Mouse (Mus musculus) urinary bladder, adult 2 months (tissue): ENCODE measurements around the gene Slc38a5. TPM values are rescaled to one million over a fixed set of nuclear protein-coding genes. Genes with fewer than 3 reads are reported as not detected.

Source experiments
- DNase-seq: peaks from one replicate; pipeline ENCODE4 v3.0.0; 2022; ENCODE audit warnings: low spot score
- polyA plus RNA-seq: library from polyadenylated mRNA; depleted of rRNA; stranded (reverse); fragments of >200 nt; gene quantifications from 2 replicates; pipeline ENCODE4 v1.2.3, GENCODE M21; 2012; rRNA removed

Slc38a5 gene
- 2.1 and 2.9 TPM in 2 replicates for polyA plus RNA-seq

DNA sequence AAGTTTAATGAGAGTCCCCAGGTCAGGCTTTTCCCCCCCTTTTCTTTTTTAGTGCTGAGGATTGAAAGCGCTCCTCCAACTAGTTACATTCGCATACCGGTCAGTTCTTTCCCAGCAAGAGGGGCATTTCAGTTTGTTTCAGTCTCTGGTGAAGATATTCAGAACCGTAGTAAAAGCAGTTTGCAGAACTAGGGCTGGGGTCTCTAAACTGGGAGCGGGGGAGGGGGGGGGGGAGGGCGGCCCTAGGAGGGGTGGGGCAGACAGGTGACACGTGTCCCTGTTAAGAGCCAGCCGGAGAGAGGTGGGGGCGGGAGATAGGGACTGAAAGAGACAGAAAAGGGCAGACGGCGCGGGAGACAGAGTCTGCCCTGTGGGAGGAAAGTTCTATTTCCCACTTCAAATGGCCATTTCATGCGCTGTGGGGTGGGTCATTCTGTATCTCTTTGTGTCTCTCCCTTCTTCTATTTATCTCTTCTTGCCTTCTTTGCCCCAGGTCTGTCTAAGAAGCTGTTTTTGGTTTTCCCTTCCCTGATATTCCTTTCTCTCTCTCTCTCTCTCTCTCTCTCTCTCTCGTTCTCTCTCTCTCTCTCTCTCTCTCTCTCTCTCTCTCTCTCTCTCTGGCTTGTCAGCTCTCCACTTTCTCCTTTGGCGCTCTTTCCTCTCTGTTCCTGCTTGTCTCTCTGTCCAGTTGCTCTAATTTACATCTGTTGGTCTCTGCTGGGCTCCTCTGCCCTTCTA is at the start of gene Slc38a5:
TSS of gene Slc38a5 (plus strand) at position 51 of the 738 bp plus-strand sequence.
- no peak for DNase-seq

DNA sequence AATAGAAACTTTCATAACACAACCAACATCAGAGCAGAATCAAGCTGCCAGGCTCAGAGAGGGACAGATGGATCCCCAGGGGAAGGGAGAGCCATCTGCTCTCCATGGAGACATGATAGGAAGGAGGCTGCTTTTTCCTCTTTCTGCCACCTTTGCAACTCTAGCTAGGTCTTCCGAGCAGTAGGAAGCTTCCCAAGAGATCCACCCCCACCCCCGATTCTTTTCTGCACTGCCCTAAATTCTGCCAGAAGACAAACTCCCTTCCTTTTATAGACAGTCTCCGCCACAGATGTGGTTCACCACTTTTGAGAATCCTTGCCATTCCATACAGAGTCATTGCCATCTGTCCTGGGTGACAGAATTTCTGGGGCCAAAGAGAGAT is 48.6 kb upstream of the Slc38a5 start:
- no peak for DNase-seq

DNA sequence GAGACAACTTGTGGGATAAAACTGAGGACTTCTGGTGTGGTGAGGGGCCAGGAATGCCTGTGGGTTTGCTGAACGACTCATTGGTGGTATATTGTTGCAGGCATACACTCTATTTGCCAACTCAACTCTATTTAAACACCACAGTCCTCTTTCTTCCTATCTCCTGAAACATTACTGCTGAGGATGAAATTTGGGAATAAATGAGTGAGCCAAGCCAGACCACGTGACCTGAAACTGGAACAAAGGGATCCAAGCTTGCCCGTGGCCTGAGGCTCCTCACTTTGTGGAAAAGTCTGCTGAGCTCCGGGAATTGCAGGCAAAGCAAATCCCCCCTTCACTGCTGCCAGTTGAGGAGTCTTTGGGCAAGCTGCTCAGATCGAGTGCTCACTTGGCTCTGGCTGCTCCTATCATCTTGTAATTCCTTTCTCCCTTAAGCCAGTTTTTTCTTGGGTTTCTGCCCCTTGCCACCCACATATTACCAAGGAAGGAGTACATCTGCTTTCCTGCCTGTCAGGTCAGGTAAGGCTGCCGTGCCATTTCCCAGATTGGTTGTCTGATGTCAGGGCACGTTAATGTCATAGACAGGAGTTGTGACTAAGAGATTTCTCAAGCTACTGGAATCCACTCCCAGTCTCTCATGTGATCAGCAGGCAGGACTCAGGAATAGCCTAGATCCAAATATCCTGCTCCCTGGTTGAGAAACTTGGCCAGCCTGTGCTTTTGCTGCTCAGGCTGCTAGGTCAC is 48.1 kb upstream of the Slc38a5 start:
- no peak for DNase-seq

- DNase-seq, result no peak
Measured at GRCm38 (mm10) chrX:8223473-8223872, 47.5 kb upstream of the Slc38a5 start.

GRCm38 (mm10) chrX:8230272-8230671 is 40.7 kb upstream of the Slc38a5 start:
- no peak for DNase-seq

DNA sequence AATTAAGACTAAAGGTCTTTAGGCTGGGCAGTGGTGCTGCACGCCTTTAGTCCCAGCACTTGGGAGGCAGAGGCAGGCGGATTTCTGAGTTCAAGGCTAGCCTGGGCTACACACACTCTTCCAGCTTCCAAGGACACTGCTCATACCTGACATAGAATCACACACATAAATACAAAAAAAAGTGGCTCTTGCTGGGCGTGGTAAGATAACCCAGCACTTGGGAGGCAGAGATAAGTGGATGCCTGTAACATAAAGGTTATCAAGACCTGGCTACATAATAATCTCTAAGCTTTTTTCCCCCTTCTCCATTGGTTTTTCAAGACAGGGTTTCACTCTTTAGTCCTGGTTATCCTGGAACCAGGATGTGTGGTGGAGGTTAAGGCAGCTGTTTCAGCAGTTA is 37.3 kb upstream of the Slc38a5 start:
- no peak for DNase-seq

- DNase-seq, result no peak
Measured at GRCm38 (mm10) chrX:8236704-8237103, 34.2 kb upstream of the Slc38a5 start.

GRCm38 (mm10) chrX:8238804-8239395 is 32.0 kb upstream of the Slc38a5 start:
- DNase-seq, result no peak

GRCm38 (mm10) chrX:8247680-8248079 is 23.3 kb upstream of the Slc38a5 start:
- no peak for DNase-seq

DNA sequence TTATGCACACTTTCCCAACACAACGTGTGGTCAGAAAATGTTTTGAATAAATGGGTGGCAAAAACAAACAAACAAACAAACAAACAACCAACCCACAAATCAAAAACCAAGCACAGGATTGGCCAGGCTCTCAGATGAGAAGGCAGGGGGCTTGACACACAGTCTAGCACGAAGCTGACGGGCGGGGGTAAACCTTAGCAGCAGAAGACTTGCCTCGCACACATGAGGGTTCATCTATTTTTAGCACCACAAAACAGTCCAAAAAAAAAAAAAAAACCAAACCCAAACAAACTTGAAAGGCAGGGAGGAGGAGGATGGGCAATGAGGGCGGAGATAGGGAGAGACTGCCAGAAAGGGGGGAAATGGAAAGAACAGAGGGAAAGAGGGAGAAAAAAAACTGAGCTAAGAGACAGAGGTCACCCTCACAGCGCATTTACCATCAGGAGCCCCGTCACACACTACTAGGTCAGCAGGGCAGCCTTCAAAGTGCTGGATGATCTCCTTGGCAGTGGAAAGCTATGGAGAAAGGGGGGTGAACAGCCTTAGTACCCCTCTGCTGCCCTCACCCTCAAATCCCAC is 22.3 kb upstream of the Slc38a5 start:
- DNase-seq, result no peak

DNA sequence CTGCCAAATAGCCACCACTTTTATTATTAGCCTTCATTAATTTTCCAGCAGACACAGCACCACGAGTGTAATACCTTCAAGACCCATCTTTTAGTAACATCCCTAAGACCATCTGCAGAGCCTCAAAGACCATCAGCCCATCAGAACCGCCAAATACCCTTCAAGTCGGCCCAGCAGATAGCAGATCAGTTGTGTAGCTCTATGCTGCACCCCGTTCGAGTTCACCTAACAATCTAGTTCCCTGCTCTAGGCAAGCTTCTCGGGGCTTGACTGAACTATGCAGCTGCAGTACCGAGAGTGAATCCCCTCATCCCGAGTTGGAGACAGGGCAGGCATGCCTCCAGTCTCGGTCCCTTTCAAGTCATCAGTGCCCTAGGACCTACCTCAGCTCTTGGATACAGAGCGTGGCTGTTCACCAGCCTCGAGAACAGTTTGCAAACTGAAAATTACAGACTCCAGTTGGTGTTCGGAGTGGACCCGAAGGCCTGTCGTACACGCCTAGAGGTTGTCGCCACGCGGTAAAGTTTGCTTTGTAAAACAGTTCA is 19.1 kb upstream of the Slc38a5 start:
- no peak for DNase-seq

DNA sequence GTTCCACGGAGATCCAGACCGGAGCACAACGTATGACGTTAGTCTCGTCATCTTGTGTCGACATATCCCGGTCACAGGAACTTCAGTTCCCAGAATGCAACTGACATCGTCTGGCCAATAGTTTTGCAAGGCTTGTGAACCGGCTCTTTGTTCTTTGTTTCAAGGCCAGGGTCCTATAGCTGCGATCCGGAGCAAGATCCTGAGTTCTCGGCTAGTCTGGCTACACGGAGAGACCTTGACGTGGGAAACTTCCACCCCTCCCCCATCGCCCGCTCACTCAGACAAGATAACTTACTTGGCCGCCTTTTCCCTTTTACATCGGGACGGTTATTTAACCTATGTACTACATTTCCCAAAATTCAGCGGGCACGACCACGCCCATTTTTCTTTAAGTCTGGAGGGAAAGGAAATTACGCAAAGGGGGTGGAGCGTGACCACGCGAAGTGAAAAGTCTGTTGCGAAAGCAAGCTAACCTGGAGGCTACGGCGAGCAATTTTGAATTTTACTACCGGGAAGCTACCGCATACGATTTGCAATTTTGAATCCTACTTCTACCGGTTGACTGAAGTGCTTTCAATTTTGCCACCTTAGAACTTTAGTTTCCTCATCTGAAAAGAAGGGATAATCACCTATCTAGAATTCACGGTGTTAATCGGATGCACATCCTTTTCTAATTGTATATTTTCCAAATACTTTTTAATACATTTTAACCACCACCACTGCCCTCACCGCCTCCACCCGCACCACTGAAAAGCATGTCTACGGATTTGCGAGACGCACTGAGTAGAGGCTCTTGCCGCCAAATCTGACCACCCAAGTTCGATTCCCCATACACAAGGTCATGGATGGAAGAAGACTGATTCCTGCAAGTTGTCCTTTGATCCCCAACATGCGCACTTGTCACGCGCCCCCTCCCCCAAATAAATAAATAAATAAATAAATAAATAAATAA is 18.3 kb upstream of the Slc38a5 start, which contains the start of gene Ftsj1:
TSS of gene Ftsj1 (minus strand) at position 73 of the 952 bp plus-strand sequence.
- peak; percentile 52 for DNase-seq

DNA sequence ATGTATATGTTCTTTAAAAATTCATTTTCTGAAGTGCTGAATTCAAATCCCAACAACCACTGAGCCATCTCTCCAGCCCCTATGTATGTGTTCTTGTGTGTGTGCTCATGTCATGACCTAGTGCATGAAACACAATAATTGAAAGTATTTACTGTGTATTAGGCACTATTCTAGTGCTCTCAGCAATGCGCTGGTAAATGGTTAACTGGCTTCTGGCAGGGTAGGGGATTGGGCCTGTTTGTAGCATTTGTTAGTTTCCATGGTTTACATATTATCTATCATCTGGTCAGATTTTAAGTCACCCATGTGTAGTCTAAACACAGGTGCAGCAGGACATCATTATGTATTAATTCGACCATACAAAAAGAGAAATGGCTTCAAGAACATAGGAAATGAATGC is 17.2 kb upstream of the Slc38a5 start:
- DNase-seq, result no peak

DNA sequence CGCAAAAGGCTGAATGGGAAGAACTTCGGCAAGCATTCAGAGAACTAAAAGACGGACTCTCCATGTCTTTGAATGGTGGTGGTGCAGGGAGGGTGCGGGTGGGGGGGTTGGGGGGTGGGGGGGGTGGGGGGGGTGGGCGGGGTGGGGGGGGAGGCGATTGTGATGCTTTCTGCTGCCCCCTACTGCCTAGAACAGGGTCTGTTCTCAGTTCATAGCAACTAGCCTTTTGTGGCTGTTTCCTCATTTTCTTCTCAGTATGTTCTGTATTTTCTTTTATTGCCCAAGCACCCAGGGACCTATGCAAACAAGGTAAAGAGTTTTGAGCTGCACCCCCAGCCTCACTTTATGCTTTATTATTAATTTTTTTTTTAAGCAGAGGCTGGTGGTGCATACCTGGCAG is 15.1 kb upstream of the Slc38a5 start:
- DNase-seq, result no peak

DNA sequence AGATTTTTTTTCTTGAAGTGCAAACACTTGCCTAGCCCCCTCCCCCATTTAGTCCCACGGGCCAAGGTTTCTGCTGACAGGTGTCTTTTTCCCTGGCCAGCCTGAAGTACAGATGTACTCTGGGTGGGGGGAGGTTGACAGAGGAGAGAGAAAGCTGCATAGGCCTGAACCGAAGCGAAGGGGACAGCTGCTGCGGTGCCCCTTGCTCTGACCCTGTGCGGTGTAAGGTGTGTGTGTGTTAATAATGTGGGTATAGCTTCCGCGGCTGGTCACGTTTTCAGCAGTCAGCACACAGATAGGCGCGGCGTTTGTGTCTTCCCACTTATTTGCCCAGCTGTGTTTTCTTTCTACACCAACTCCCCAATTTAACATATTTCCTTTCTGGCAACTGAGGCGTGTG is 11.5 kb upstream of the Slc38a5 start:
- no peak for DNase-seq

GRCm38 (mm10) chrX:8263156-8263804 is 7.7 kb upstream of the Slc38a5 start:
- DNase-seq, result no peak

GRCm38 (mm10) chrX:8264222-8264621 is 6.7 kb upstream of the Slc38a5 start:
- no peak for DNase-seq

DNA sequence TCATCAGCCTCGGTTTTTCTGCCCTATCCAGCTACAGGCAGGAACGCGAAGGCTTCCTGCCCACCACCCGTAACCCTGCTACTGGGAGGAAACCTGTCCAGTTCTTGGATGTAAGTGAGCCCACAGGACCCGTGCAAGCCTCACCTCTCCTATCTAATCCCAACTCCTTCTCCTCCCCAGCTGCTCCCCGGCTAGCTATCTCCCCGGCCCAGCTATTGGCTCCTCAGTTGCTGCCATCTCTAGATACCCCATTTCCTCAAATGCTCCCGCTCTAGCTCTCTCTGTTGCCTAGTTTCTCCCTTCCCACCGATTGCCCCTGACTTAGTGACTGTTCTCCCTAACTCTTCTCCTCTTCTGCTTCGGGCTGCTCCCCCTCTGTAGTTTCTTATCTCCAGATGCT is 1.1 kb downstream of the Slc38a5 start:
- no peak for DNase-seq

GRCm38 (mm10) chrX:8274056-8274455 is 3.1 kb downstream of the Slc38a5 start:
- DNase-seq, result no peak

GRCm38 (mm10) chrX:8288621-8289020 is 17.7 kb downstream of the Slc38a5 start:
- no peak for DNase-seq

GRCm38 (mm10) chrX:8309302-8309701 is 38.4 kb downstream of the Slc38a5 start:
- no peak for DNase-seq
